Mouse (Mus musculus) heart, embryonic 12.5 days (tissue): ENCODE measurements at regions not wholly inside any gene's neighbourhood (a gene's known extent, or its start where the extent isn't known, plus 50 kb on each side); places are given as distances from the start of the nearest gene placed in this dataset.

Experiments used
- ATAC-seq: fragments of 200-750 bp; cut with Nextera tagmentation; 2 replicates; pipeline ENCODE4 v1.8.0; 2017; ENCODE audit warnings: moderate TSS enrichment, moderate library complexity; ENCODE audit not compliant: insufficient number of reproducible peaks, low FRiP score
- H3K27ac ChIP-seq: fragments of 300-500 bp; sonication (generic); 2 replicates; pipeline ENCODE4 v1.5.1; 2016; ENCODE audit warnings: mild to moderate bottlenecking, moderate library complexity; ENCODE audit not compliant: poor library complexity, severe bottlenecking
- H3K27me3 ChIP-seq: fragments of 300-500 bp; sonication (generic); replicated peaks from 2 replicates; pipeline ENCODE4 v1.6.1; 2016; ENCODE audit warnings: mild to moderate bottlenecking, moderate library complexity
- H3K36me3 ChIP-seq: fragments of 300-500 bp; sonication (generic); 2 replicates; pipeline ENCODE4 v1.6.1; 2016; ENCODE audit warnings: mild to moderate bottlenecking, moderate library complexity
- H3K4me1 ChIP-seq: fragments of 300-500 bp; sonication (generic); replicated peaks from 2 replicates; pipeline ENCODE4 v1.6.1; 2016; ENCODE audit warnings: mild to moderate bottlenecking
- H3K4me2 ChIP-seq: fragments of 300-500 bp; sonication (generic); 2 replicates; pipeline ENCODE4 v1.6.1; 2016; ENCODE audit warnings: mild to moderate bottlenecking, moderate library complexity
- H3K4me3 ChIP-seq: fragments of 300-500 bp; sonication (generic); 2 replicates; pipeline ENCODE4 v1.5.1; 2016; ENCODE audit warnings: mild to moderate bottlenecking
- H3K9ac ChIP-seq: fragments of 300-500 bp; sonication (generic); 2 replicates; pipeline ENCODE4 v1.6.1; 2016; ENCODE audit warnings: mild to moderate bottlenecking, moderate library complexity
- H3K9me3 ChIP-seq: fragments of 300-500 bp; sonication (generic); replicated peaks from 2 replicates; pipeline ENCODE4 v1.6.1; 2016; ENCODE audit warnings: mild to moderate bottlenecking, moderate library complexity
- WGBS: fragments of 180-500 bp; shearing (Covaris S2); methylation state at CpG from one replicate; pipeline ENCODE4 v1.1.7; 2016; 5-methylcytosine and 5-hydroxymethylcytosine counted together

DNA sequence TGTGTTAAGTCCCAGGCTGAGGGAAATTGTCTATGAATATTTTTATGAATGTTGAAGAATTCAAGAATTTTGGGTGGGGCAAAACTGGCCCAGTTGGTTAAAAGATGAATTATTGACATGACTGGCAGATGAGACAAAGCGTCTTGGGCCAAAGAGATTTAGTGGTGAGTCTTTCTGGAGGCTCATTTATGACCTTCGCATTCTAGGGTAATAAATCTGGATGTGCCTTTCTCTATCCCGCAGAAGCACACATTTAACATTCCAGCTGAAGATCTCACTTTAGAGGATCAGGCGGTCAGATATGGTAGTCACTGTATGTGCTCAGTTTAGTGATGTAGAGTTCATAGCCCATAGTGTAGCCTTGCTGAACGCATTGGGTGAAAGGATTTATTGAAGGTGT is 296.9 kb upstream of the Gm21798 start:
- H3K9ac ChIP-seq, result no peak overlapping the region
- no peak overlapping the region for H3K27ac ChIP-seq
- no peak overlapping the region for H3K4me3 ChIP-seq
- H3K4me1 ChIP-seq, result no peaks in the 10 kb centered on the region
- H3K9me3 ChIP-seq, result no peaks in the 10 kb centered on the region
- no peak for ATAC-seq
- no peak overlapping the region for H3K4me2 ChIP-seq
- H3K36me3 ChIP-seq, result no peaks in the 10 kb centered on the region
- no peaks in the 10 kb centered on the region for H3K27me3 ChIP-seq
- WGBS, result 87% methylated on average over 5 of the region's 5 CpGs

DNA sequence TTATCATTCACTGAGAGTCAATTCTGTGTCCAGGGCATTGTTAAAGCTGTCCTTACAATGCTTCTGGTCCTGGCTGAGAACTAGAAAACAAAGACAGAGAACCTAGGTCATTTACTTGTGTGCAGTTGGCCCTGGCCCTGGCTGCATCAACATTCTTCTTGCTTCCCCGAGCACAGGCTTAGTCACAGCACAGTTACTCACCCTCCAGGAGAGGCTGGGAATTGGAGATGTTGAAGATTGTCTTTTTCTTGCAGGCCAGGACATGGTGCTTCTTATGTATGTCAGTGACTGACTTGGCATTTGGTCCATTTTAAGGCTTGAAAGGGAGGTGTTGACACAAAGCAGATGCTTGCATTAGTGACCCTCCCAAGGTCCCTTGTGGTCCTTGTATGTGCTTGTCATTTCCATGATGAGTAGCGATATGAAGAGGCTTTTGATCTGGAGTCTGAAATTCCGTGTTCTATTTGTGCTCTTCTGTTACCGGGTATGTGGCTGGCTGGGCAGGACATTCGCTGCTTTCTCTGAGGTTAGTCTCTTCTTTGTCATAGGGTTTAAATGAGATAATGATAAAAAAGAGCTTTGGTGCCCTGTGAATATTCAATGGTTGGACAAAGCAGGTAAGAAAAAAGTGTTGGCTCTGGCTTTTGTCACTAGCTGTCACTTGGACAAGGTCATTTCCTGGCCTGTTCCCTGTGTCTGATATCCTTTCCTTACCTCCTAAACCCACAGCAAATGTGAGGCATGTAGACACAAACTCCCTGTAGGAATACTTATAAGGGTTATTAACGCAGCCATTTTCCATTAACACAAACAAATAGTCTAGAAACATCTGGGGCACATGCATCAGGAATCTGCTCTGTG is 285.0 kb upstream of the Gm21798 start:
- no peak overlapping the region for H3K4me3 ChIP-seq
- no peaks in the 10 kb centered on the region for H3K9me3 ChIP-seq
- peak overlapping the region; percentile 7; the same call in 1 of the 2 replicates for H3K4me2 ChIP-seq
- H3K27me3 ChIP-seq, result no peaks in the 10 kb centered on the region
- H3K9ac ChIP-seq, result no peak overlapping the region
- H3K36me3 ChIP-seq, result no peaks in the 10 kb centered on the region
- 17% methylated on average over 6 of the region's 6 CpGs for WGBS
- ATAC-seq, result peak; percentile 73
- H3K4me1 ChIP-seq, result peaks cover 27% of the 10 kb centered on the region
- H3K27ac ChIP-seq, result peak overlapping the region; percentile 78

DNA sequence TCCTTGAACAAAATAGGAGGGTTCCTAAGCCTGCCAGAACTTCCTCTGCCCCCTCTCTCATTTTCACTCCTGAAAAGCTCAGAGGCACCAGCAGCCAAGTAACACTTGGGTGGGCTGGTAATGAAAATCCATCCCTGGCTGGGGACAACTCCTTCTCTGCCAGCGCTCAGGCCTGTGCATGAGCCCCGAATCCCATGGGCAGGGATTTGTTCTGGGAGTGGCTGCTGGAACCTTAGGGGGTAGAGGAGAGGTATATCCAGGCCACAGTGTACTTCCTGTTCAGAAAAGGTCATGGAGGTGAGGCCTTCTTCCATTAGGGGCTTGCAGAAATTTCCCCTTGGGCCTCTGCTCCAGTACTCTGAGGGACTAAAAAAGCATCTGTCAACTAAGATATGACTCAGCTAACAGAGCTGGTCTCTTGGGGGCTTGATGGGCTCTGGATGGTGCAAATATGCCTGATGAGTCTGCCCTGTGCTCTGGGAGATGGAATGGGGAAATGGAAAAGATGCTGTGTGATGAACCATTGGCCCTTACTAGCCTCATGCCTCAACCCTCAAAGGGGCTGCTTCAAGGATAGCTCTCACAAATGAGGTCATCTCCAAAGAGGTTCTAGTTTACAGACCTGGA is 284.2 kb upstream of the Gm21798 start:
- 73% methylated on average over 2 of the region's 2 CpGs for WGBS
- Histone ChIP-seq H3K9ac (no peak overlapping the region), H3K27me3 (no peaks in the 10 kb centered on the region), H3K4me1 (peaks cover 27% of the 10 kb centered on the region), H3K4me2 (peak overlapping the region; percentile 7; the same call in 1 of the 2 replicates), H3K4me3 (no peak overlapping the region), H3K27ac (peak overlapping the region; percentile 78), H3K9me3 (no peaks in the 10 kb centered on the region), H3K36me3 (no peaks in the 10 kb centered on the region)
- 0 out of 2 replicates have a peak, but pooled peaks have one; percentile 19 for ATAC-seq

DNA sequence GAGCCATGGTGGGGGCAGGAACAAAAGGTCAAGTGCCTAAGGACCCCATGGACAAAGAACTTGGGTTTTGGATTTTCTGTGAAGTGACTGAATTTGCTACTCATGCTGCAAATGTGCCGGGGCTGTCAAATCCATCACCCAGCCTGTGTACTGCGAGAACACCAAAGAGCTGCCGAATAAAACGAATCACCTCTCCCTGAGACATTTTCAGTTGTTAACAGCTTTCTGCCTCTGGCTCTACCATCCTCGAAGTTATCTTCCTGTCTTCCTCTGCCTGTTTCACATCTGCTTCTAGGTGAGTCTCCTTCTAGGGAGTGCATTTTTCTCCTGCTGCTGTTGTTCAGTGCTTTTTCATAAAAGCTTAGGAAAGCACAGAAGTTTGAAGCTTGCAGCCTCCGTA is 283.3 kb upstream of the Gm21798 start:
- no peaks in the 10 kb centered on the region for H3K27me3 ChIP-seq
- peaks cover 27% of the 10 kb centered on the region for H3K4me1 ChIP-seq
- H3K36me3 ChIP-seq, result no peaks in the 10 kb centered on the region
- H3K4me2 ChIP-seq, result no peak overlapping the region
- no peak overlapping the region for H3K4me3 ChIP-seq
- H3K9me3 ChIP-seq, result no peaks in the 10 kb centered on the region
- WGBS, result 60% methylated on average over 6 of the region's 6 CpGs
- H3K27ac ChIP-seq, result no peak overlapping the region
- ATAC-seq, result no peak
- no peak overlapping the region for H3K9ac ChIP-seq

DNA sequence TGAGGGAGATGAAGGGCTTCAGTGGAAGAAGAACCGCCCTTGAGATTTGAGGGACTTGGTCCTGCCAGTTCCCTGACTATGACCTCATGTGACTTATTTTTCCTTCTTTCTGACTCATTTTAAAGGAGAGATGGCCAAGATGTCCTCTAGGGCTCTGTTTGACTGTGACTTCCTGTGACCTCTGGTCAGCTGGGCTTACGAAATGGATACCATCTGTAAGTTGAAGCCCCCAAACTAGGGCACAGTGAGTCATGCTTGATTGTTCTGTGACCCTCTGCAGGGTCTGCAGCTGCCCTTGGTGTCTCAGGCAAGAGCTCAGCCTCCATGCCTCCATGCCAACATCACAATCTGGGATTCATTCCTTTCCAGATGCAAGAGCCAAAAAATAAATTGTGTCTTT is 282.3 kb upstream of the Gm21798 start:
- Histone ChIP-seq H3K4me1 (peaks cover 27% of the 10 kb centered on the region), H3K27me3 (no peaks in the 10 kb centered on the region), H3K36me3 (no peaks in the 10 kb centered on the region), H3K4me3 (no peak overlapping the region), H3K4me2 (no peak overlapping the region), H3K9ac (no peak overlapping the region), H3K27ac (no peak overlapping the region), H3K9me3 (no peaks in the 10 kb centered on the region)
- ATAC-seq, result no peak
- 83% methylated on average over 2 of the region's 2 CpGs for WGBS

DNA sequence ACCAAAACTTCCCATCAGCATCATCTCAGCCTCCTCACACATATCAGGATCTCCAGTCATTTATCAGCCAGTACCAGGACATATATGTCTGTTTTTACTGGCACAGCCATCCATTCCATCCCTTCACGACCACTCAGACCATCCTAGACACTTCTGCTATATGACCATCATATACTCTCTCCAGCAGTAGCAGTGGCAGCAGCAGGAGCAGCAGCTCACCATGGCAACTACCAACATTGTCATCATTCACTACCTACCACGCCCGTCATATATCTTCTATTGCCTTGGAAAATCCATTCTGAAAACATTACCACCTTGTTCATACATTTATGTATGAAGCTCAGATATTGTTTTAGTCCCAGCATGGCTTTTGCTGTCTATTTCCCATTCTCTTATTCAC is 276.1 kb upstream of the Gm21798 start:
- no peaks in the 10 kb centered on the region for H3K9me3 ChIP-seq
- no peaks in the 10 kb centered on the region for H3K36me3 ChIP-seq
- H3K4me3 ChIP-seq, result no peak overlapping the region
- H3K27ac ChIP-seq, result no peak overlapping the region
- H3K4me2 ChIP-seq, result no peak overlapping the region
- no peaks in the 10 kb centered on the region for H3K4me1 ChIP-seq
- no peak for ATAC-seq
- 72% methylated on average over 3 of the region's 3 CpGs for WGBS
- H3K9ac ChIP-seq, result no peak overlapping the region
- H3K27me3 ChIP-seq, result no peaks in the 10 kb centered on the region

DNA sequence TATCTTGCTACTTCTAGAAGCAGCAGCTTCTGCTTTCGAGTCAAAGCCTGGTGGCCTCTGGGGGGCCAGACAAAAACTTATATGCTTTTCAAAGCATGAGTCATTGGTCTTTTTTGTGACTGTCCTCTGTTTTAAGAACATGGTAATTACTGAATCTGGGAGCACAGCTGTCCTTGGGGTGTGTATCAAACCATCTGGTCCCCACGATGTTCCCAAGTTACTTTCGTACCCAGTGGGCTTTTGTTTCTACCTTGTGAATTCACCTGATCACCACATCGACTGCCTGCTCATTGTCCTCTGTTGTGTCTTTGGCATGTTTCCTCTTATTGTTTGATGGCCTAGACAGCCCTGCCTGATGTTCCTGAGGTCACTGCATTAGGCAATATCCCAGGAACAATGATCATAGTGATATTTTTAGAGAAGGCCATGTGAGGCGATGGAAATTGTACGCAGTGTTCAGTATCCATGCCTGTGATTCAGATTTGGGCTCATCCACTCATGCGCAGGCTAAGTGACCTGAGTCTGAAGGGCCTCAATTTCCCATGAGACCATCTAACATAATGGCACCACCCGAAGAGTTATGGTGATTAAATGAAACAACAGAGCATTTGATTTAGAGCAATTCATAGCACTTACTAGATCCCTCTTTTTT is 275.1 kb upstream of the Gm21798 start:
- H3K36me3 ChIP-seq, result no peaks in the 10 kb centered on the region
- H3K9ac ChIP-seq, result no peak overlapping the region
- ATAC-seq, result no peak
- no peak overlapping the region for H3K27ac ChIP-seq
- WGBS, result 79% methylated on average over 8 of the region's 8 CpGs
- H3K27me3 ChIP-seq, result no peaks in the 10 kb centered on the region
- no peak overlapping the region for H3K4me2 ChIP-seq
- H3K4me3 ChIP-seq, result no peak overlapping the region
- no peaks in the 10 kb centered on the region for H3K4me1 ChIP-seq
- no peaks in the 10 kb centered on the region for H3K9me3 ChIP-seq

DNA sequence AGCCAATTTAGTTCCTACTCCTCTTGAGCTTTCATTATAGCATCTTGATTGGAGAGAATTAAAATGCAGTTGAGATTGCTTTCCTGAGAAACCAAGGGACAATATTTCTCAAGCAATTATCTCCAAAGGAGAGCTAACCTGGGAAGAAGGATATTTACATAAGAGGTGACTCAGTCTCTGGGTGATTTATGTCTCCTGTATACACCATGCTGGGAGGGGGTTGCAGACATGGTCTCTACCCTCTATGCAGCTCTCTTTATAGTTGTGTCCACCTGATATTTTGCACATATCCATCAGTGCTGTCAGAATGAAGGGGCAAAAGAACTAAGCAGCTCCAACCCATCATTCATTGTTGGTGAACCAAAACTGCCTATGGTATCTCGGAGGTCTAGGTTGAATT is 274.6 kb upstream of the Gm21798 start:
- 91% methylated on average over 1 of the region's 1 CpGs for WGBS
- no peaks in the 10 kb centered on the region for H3K27me3 ChIP-seq
- no peaks in the 10 kb centered on the region for H3K4me1 ChIP-seq
- H3K36me3 ChIP-seq, result no peaks in the 10 kb centered on the region
- H3K4me2 ChIP-seq, result no peak overlapping the region
- H3K27ac ChIP-seq, result no peak overlapping the region
- H3K9me3 ChIP-seq, result no peaks in the 10 kb centered on the region
- H3K9ac ChIP-seq, result no peak overlapping the region
- no peak overlapping the region for H3K4me3 ChIP-seq
- ATAC-seq, result no peak

DNA sequence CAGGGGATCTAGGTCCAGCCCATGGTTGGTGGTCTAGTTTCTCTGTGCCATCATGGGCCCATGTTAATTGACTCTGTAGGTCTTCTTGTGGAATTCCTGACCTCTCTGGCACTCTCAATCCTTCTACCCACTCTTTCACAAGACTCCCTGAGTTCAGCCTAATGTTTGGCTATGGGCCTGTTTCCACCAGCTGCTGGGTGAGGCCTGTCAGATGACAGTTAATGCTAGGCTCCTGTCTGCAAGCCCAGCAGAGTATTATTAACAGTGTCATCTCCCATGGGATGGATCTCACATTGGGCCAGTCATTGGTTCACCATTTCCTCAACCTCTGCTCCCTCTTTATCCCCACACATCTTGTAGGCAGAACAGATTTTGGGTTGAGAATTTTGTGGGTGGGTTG is 271.5 kb upstream of the Gm21798 start:
- H3K4me1 ChIP-seq, result no peaks in the 10 kb centered on the region
- no peak overlapping the region for H3K9ac ChIP-seq
- no peak overlapping the region for H3K4me2 ChIP-seq
- H3K27me3 ChIP-seq, result no peaks in the 10 kb centered on the region
- no peak for ATAC-seq
- H3K27ac ChIP-seq, result no peak overlapping the region
- no peak overlapping the region for H3K4me3 ChIP-seq
- no peaks in the 10 kb centered on the region for H3K36me3 ChIP-seq
- H3K9me3 ChIP-seq, result no peaks in the 10 kb centered on the region

DNA sequence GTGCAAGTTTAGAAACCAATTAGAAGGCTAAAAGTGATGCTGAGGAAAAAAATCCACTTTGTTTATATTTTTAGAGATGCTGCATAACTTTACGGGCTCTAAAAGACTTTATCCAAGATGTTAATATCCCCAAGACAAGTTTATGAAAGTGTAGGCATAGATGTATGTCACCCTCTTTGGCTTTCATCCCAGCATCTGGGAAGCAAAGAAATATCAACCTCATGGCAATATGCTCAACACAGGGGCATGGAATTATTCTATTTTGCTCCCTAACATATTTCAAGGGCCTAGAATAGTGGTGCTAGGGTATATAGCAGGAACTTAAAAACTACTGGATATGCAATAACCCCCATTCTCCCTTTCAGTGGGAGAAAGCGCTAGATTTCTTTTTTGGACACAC is 260.0 kb upstream of the Gm21798 start:
- H3K4me3 ChIP-seq, result no peak overlapping the region
- ATAC-seq, result no peak
- no peaks in the 10 kb centered on the region for H3K36me3 ChIP-seq
- no peaks in the 10 kb centered on the region for H3K9me3 ChIP-seq
- no peak overlapping the region for H3K4me2 ChIP-seq
- H3K27ac ChIP-seq, result no peak overlapping the region
- no peaks in the 10 kb centered on the region for H3K4me1 ChIP-seq
- no peaks in the 10 kb centered on the region for H3K27me3 ChIP-seq
- 83% methylated on average over 2 of the region's 2 CpGs for WGBS
- no peak overlapping the region for H3K9ac ChIP-seq

DNA sequence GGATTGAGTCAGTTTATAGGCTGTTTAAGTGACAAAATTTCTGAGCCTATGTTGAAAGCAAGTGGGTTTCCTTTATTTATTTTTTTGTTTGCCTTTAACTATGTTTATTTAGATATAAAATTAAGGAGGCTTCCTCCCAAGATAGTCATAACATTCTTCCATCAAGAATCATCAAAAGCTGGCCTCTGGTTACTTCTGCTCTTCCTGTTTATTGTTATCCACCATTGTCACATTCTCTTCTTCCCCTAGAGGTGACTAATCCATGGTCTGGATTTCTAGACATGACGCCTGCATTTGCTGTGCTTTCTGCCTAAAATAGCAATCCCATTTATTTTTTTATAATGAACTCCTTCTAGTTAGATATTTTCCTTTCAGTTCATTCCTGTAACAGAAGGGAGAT is 259.3 kb upstream of the Gm21798 start:
- H3K9me3 ChIP-seq, result no peaks in the 10 kb centered on the region
- H3K9ac ChIP-seq, result no peak overlapping the region
- H3K36me3 ChIP-seq, result no peaks in the 10 kb centered on the region
- no peaks in the 10 kb centered on the region for H3K27me3 ChIP-seq
- 56% methylated on average over 1 of the region's 1 CpGs for WGBS
- no peaks in the 10 kb centered on the region for H3K4me1 ChIP-seq
- no peak overlapping the region for H3K27ac ChIP-seq
- no peak for ATAC-seq
- H3K4me2 ChIP-seq, result no peak overlapping the region
- H3K4me3 ChIP-seq, result no peak overlapping the region
